Mouse (Mus musculus) embryo, embryonic 9.5 days (tissue): ENCODE data around the gene H1fx.
A peak's percentile ranks its signal among the peaks of the same experiment; 100 is the strongest.
"Not testable (repeated sequence)": the region's sequence is repeated elsewhere in the genome, so short reads cannot be mapped to it uniquely, and the experiment has no call there.

Source experiments
- DNase-seq: peaks from one replicate; pipeline ENCODE4 v3.0.0-alpha.2; 2017; ENCODE audit errors: extremely low spot score

The H1fx gene

GRCm38 (mm10) chr6:87980374-87981029 lies 935 bp downstream of the H1fx start:
- peak; percentile 93 for DNase-seq

- DNase-seq, result no peak
Measured at GRCm38 (mm10) chr6:87979728-87980127, 1.7 kb downstream of the H1fx start.

- DNase-seq, result no peak
Measured at GRCm38 (mm10) chr6:87970041-87970440, 11.4 kb downstream of the H1fx start.

GRCm38 (mm10) chr6:87962457-87962856 lies 19.0 kb downstream of the H1fx start:
- DNase-seq, result not testable (repeated sequence)

GRCm38 (mm10) chr6:87942179-87942578 lies 39.3 kb downstream of the H1fx start:
- DNase-seq, result no peak

- DNase-seq, result no peak
Measured at GRCm38 (mm10) chr6:87938941-87939340, 42.5 kb downstream of the H1fx start.

- peak; percentile 65 for DNase-seq
Measured at GRCm38 (mm10) chr6:87937178-87937788, 44.2 kb downstream of the H1fx start.

- DNase-seq, result no peak
Measured at GRCm38 (mm10) chr6:87935037-87935436, 46.4 kb downstream of the H1fx start.
